Mouse (Mus musculus): ENCODE data around the gene Ace3. TPM values are rescaled to one million over a fixed set of nuclear protein-coding genes. Genes with fewer than 3 reads are reported as not detected.
A peak's percentile ranks its signal among the peaks of the same experiment; 100 is the strongest.

Ace3 gene
- polyA plus RNA-seq, 1 experiment from 2014 or later: not detected

DNA sequence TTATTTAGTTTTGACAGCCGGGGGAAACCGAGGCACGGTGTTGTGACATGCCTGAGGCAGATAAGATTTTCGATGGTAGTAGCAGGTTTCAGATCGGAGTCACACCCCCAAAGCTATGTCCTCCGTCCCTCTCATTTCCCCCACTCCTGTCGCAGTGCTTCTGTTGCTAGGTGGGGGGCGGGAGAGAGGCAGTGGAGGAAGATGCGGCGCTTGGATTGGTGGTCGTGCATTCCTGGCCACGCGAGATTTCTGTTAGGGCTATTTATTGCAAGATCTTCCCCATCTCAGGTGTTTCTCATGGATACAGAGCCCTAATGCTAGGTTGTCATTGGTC is 42.9 kb downstream of the Ace3 start:
- H3K36me3 ChIP-seq (ENCODE audit: control insufficient read depth, insufficient read depth, low read length): peaks cover 3% of the 10 kb centered on the region; the same call in 1 of the 2 replicates
- no peaks in the 10 kb centered on the region for H3K9me3 ChIP-seq (ENCODE audit: control insufficient read depth, low read length)
- 0% methylated on average over 13 of the region's 13 CpGs for WGBS
- no peaks in the 10 kb centered on the region for H3K27me3 ChIP-seq (ENCODE audit: control insufficient read depth, insufficient read depth, low read length)
- H3K4me1 ChIP-seq (ENCODE audit: control insufficient read depth in 2 of 2, insufficient read depth in 2 of 2, low read length in 2 of 2): peaks cover 6 to 16% of the 10 kb centered on the region in 2 experiments; a peak in 3 of 4 replicates
- H3K4me3 ChIP-seq (ENCODE audit: control insufficient read depth in 1 of 2, insufficient read depth in 1 of 2, low read depth in 1 of 2, low read length in 2 of 2): peak overlapping the region; percentile 78 to 90
- peak overlapping the region; percentile 93 for H3K4me2 ChIP-seq (ENCODE audit: low read length)
- no peak for ATAC-seq (ENCODE audit: insufficient number of reproducible peaks, insufficient read depth, low FRiP score, low read depth)
- H3K9ac ChIP-seq (ENCODE audit: low read length): peak overlapping the region; percentile 88
- H3K27ac ChIP-seq (replicated peaks in 1 of 2; ENCODE audit: control insufficient read depth in 1 of 2, insufficient read depth in 1 of 2, low read depth in 2 of 2, low read length in 2 of 2): peak overlapping the region; percentile 57 to 86

GRCm38 (mm10) chr11:106044349-106044748 is 49.9 kb downstream of the Ace3 start:
- no peak for ATAC-seq (ENCODE audit: insufficient number of reproducible peaks, insufficient read depth, low FRiP score, low read depth)
- Histone ChIP-seq H3K4me3 (ENCODE audit: control insufficient read depth in 1 of 2, insufficient read depth in 1 of 2, low read depth in 1 of 2, low read length in 2 of 2) (no peak overlapping the region), H3K4me1 (ENCODE audit: control insufficient read depth in 2 of 2, insufficient read depth in 2 of 2, low read length in 2 of 2) (no peaks in the 10 kb centered on the region; a peak in 1 of 4 replicates), H3K36me3 (ENCODE audit: control insufficient read depth, insufficient read depth, low read length) (peaks cover 31% of the 10 kb centered on the region), H3K27ac (replicated peaks in 1 of 2; ENCODE audit: control insufficient read depth in 1 of 2, insufficient read depth in 1 of 2, low read depth in 2 of 2, low read length in 2 of 2) (no peak overlapping the region), H3K4me2 (ENCODE audit: low read length) (no peak overlapping the region), H3K9me3 (ENCODE audit: control insufficient read depth, low read length) (no peaks in the 10 kb centered on the region), H3K9ac (ENCODE audit: low read length) (no peak overlapping the region), H3K27me3 (ENCODE audit: control insufficient read depth, insufficient read depth, low read length) (no peaks in the 10 kb centered on the region)

- Histone ChIP-seq H3K36me3 (ENCODE audit: control insufficient read depth, insufficient read depth, low read length) (peaks cover 38% of the 10 kb centered on the region), H3K9me3 (ENCODE audit: control insufficient read depth, low read length) (no peaks in the 10 kb centered on the region), H3K4me2 (ENCODE audit: low read length) (no peak overlapping the region), H3K27me3 (ENCODE audit: control insufficient read depth, insufficient read depth, low read length) (no peaks in the 10 kb centered on the region), H3K4me1 (ENCODE audit: control insufficient read depth in 2 of 2, insufficient read depth in 2 of 2, low read length in 2 of 2) (no peaks in the 10 kb centered on the region; a peak in 1 of 4 replicates), H3K9ac (ENCODE audit: low read length) (no peak overlapping the region), H3K27ac (replicated peaks in 1 of 2; ENCODE audit: control insufficient read depth in 1 of 2, insufficient read depth in 1 of 2, low read depth in 2 of 2, low read length in 2 of 2) (no peak overlapping the region), H3K4me3 (ENCODE audit: control insufficient read depth in 1 of 2, insufficient read depth in 1 of 2, low read depth in 1 of 2, low read length in 2 of 2) (no peak overlapping the region)
- ATAC-seq (ENCODE audit: insufficient number of reproducible peaks, insufficient read depth, low FRiP score, low read depth): no peak
- WGBS: 86% methylated on average over 1 of the region's 1 CpGs
Measured at GRCm38 (mm10) chr11:106045256-106045655, 50.8 kb downstream of the Ace3 start.

- Histone ChIP-seq H3K27ac (replicated peaks in 1 of 2; ENCODE audit: control insufficient read depth in 1 of 2, insufficient read depth in 1 of 2, low read depth in 2 of 2, low read length in 2 of 2) (no peak overlapping the region), H3K4me1 (ENCODE audit: control insufficient read depth in 2 of 2, insufficient read depth in 2 of 2, low read length in 2 of 2) (no peaks in the 10 kb centered on the region; a peak in 1 of 4 replicates), H3K9me3 (ENCODE audit: control insufficient read depth, low read length) (no peaks in the 10 kb centered on the region), H3K9ac (ENCODE audit: low read length) (no peak overlapping the region), H3K27me3 (ENCODE audit: control insufficient read depth, insufficient read depth, low read length) (no peaks in the 10 kb centered on the region), H3K4me3 (ENCODE audit: control insufficient read depth in 1 of 2, insufficient read depth in 1 of 2, low read depth in 1 of 2, low read length in 2 of 2) (no peak overlapping the region), H3K4me2 (ENCODE audit: low read length) (no peak overlapping the region), H3K36me3 (ENCODE audit: control insufficient read depth, insufficient read depth, low read length) (peaks cover 42% of the 10 kb centered on the region)
- 91% methylated on average over 3 of the region's 3 CpGs for WGBS
- ATAC-seq (ENCODE audit: insufficient number of reproducible peaks, insufficient read depth, low FRiP score, low read depth): no peak
Measured at GRCm38 (mm10) chr11:106045780-106046179, 51.3 kb downstream of the Ace3 start.

DNA sequence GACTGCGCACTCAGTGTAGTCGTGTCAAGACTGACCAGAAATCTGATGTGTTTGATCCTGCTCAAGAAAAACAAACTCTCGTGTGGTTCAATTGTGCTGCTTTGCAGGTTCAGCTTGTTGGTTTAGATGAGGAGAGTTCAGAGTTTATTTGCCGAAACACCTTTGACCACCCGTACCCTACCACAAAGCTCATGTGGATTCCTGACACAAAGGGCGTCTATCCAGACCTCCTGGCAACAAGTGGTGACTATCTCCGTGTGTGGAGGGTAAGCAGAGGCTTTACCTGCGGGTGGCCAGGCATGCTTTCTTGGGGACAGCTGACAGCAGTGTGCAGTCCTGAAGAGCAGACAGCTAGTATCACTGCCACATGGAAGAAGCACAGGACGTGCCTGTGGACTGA is 52.1 kb downstream of the Ace3 start:
- no peak overlapping the region for H3K4me3 ChIP-seq (ENCODE audit: control insufficient read depth in 1 of 2, insufficient read depth in 1 of 2, low read depth in 1 of 2, low read length in 2 of 2)
- no peak overlapping the region for H3K4me2 ChIP-seq (ENCODE audit: low read length)
- H3K27me3 ChIP-seq (ENCODE audit: control insufficient read depth, insufficient read depth, low read length): no peaks in the 10 kb centered on the region
- H3K9ac ChIP-seq (ENCODE audit: low read length): no peak overlapping the region
- H3K4me1 ChIP-seq (ENCODE audit: control insufficient read depth in 2 of 2, insufficient read depth in 2 of 2, low read length in 2 of 2): no peaks in the 10 kb centered on the region; a peak in 1 of 4 replicates
- ATAC-seq (ENCODE audit: insufficient number of reproducible peaks, insufficient read depth, low FRiP score, low read depth): no peak
- peaks cover 50% of the 10 kb centered on the region for H3K36me3 ChIP-seq (ENCODE audit: control insufficient read depth, insufficient read depth, low read length)
- H3K9me3 ChIP-seq (ENCODE audit: control insufficient read depth, low read length): no peaks in the 10 kb centered on the region
- WGBS: 81% methylated on average over 9 of the region's 9 CpGs
- no peak overlapping the region for H3K27ac ChIP-seq (replicated peaks in 1 of 2; ENCODE audit: control insufficient read depth in 1 of 2, insufficient read depth in 1 of 2, low read depth in 2 of 2, low read length in 2 of 2)

- Histone ChIP-seq H3K9ac (ENCODE audit: low read length) (no peak overlapping the region), H3K4me2 (ENCODE audit: low read length) (no peak overlapping the region), H3K27ac (replicated peaks in 1 of 2; ENCODE audit: control insufficient read depth in 1 of 2, insufficient read depth in 1 of 2, low read depth in 2 of 2, low read length in 2 of 2) (no peak overlapping the region), H3K36me3 (ENCODE audit: control insufficient read depth, insufficient read depth, low read length) (peaks cover 99% of the 10 kb centered on the region), H3K4me1 (ENCODE audit: control insufficient read depth in 2 of 2, insufficient read depth in 2 of 2, low read length in 2 of 2) (no peaks in the 10 kb centered on the region), H3K27me3 (ENCODE audit: control insufficient read depth, insufficient read depth, low read length) (no peaks in the 10 kb centered on the region), H3K4me3 (ENCODE audit: control insufficient read depth in 1 of 2, insufficient read depth in 1 of 2, low read depth in 1 of 2, low read length in 2 of 2) (no peak overlapping the region), H3K9me3 (ENCODE audit: control insufficient read depth, low read length) (no peaks in the 10 kb centered on the region)
- 82% methylated on average over 2 of the region's 2 CpGs for WGBS
- ATAC-seq (ENCODE audit: insufficient number of reproducible peaks, insufficient read depth, low FRiP score, low read depth): no peak
Measured at GRCm38 (mm10) chr11:106053921-106054320, 59.4 kb downstream of the Ace3 start.

GRCm38 (mm10) chr11:106054600-106054999 is 60.1 kb downstream of the Ace3 start:
- H3K9ac ChIP-seq (ENCODE audit: low read length): no peak overlapping the region
- no peak overlapping the region for H3K4me3 ChIP-seq (ENCODE audit: control insufficient read depth in 1 of 2, insufficient read depth in 1 of 2, low read depth in 1 of 2, low read length in 2 of 2)
- 88% methylated on average over 8 of the region's 8 CpGs for WGBS
- no peak overlapping the region for H3K4me2 ChIP-seq (ENCODE audit: low read length)
- no peak for ATAC-seq (ENCODE audit: insufficient number of reproducible peaks, insufficient read depth, low FRiP score, low read depth)
- no peaks in the 10 kb centered on the region for H3K4me1 ChIP-seq (ENCODE audit: control insufficient read depth in 2 of 2, insufficient read depth in 2 of 2, low read length in 2 of 2)
- no peaks in the 10 kb centered on the region for H3K27me3 ChIP-seq (ENCODE audit: control insufficient read depth, insufficient read depth, low read length)
- H3K27ac ChIP-seq (replicated peaks in 1 of 2; ENCODE audit: control insufficient read depth in 1 of 2, insufficient read depth in 1 of 2, low read depth in 2 of 2, low read length in 2 of 2): no peak overlapping the region
- H3K36me3 ChIP-seq (ENCODE audit: control insufficient read depth, insufficient read depth, low read length): peaks cover 99% of the 10 kb centered on the region
- H3K9me3 ChIP-seq (ENCODE audit: control insufficient read depth, low read length): no peaks in the 10 kb centered on the region
